Mouse (Mus musculus) G1E (cell line): ENCODE measurements around the gene Mlf1.

Experiments
- CTCF ChIP-seq: IDR thresholded peaks from 2 replicates; pipeline ENCODE4 v1.5.1; 2012; ENCODE audit warnings: low read depth, low read length, inconsistent platforms, mixed read lengths
- GATA1 ChIP-seq: IDR thresholded peaks from 2 replicates; pipeline ENCODE4 v1.6.1; 2012; ENCODE audit warnings: borderline replicate concordance, low read length, inconsistent platforms, mixed read lengths
- GATA2 ChIP-seq: IDR thresholded peaks from 2 replicates; pipeline ENCODE4 v1.6.1; 2012; ENCODE audit warnings: low read depth, low read length, inconsistent platforms, borderline replicate concordance

DNA sequence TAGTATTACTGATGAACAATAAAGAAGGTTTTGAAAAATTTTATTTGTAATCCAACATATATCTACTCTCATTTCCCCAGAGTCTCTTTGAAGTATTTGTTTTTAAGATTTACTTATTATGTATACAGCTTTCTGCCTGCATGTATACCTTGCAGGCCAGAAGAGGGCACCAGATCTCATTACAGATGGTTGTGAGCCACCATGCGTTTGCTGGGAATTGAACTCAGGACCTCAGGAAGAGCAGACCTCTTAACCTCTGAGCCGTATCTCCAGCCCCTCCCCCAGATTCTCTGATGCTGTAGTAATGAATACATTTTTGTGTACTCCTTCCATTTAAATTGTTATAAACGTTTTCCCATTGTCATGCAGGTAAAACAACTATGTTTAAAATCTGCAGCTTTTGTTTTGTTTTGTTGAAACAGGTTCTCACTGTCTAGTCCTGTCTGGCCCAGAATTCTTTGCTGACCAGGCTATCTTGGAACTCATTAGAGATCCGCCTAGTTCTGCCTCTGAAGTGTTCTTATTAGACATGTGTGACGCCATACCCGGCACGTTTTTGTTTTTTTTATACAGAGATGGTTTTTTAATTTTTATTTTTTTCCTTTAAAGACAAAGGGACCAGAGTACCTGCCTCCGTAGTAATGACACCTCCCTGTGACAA, 55.6 kb downstream of the Mlf1 start:
- no peak for TF ChIP-seq CTCF
- TF ChIP-seq GATA2: no peak
- TF ChIP-seq GATA1: no peak
